Mouse (Mus musculus): ENCODE results near the gene Adamtsl1. TPM values are rescaled to one million over a fixed set of nuclear protein-coding genes. Genes with fewer than 3 reads are reported as not detected.
A peak's percentile ranks its signal among the peaks of the same experiment; 100 is the strongest.

Adamtsl1 gene
- polyA plus RNA-seq, 1 experiment from 2014 or later, result 4.9 TPM

GRCm38 (mm10) chr4:86314442-86314841 is 800.5 kb downstream of the Adamtsl1 start:
- H3K4me1 ChIP-seq (ENCODE audit: control insufficient read depth, insufficient read depth, low read length), result no peaks in the 10 kb centered on the region
- DNase-seq (ENCODE audit: low spot score, missing footprints), result no peak
- H3K4me3 ChIP-seq (ENCODE audit: low read depth, low read length), result no peak overlapping the region
- WGBS, result 88% methylated on average over 3 of the region's 3 CpGs
- no peak overlapping the region for H3K27ac ChIP-seq (ENCODE audit: low read depth, low read length)
- H3K9ac ChIP-seq (ENCODE audit: low read length), result no peak overlapping the region
- no peaks in the 10 kb centered on the region for H3K27me3 ChIP-seq (ENCODE audit: control insufficient read depth, insufficient read depth, low read length)
- ATAC-seq (ENCODE audit: low FRiP score), result no peak
- H3K36me3 ChIP-seq (ENCODE audit: control insufficient read depth, insufficient read depth, low read length), result no peaks in the 10 kb centered on the region
- no peak overlapping the region for H3K4me2 ChIP-seq
- H3K9me3 ChIP-seq (ENCODE audit: control insufficient read depth, low read length), result no peaks in the 10 kb centered on the region

GRCm38 (mm10) chr4:86315122-86315521 is 801.1 kb downstream of the Adamtsl1 start:
- no peak overlapping the region for H3K9ac ChIP-seq (ENCODE audit: low read length)
- H3K4me2 ChIP-seq, result no peak overlapping the region
- H3K4me3 ChIP-seq (ENCODE audit: low read depth, low read length), result no peak overlapping the region
- DNase-seq (ENCODE audit: low spot score, missing footprints) (no peak), ATAC-seq (ENCODE audit: low FRiP score) (no peak)
- H3K9me3 ChIP-seq (ENCODE audit: control insufficient read depth, low read length), result no peaks in the 10 kb centered on the region
- H3K27me3 ChIP-seq (ENCODE audit: control insufficient read depth, insufficient read depth, low read length), result no peaks in the 10 kb centered on the region
- no peaks in the 10 kb centered on the region for H3K4me1 ChIP-seq (ENCODE audit: control insufficient read depth, insufficient read depth, low read length)
- 93% methylated on average over 4 of the region's 4 CpGs for WGBS
- no peaks in the 10 kb centered on the region for H3K36me3 ChIP-seq (ENCODE audit: control insufficient read depth, insufficient read depth, low read length)
- no peak overlapping the region for H3K27ac ChIP-seq (ENCODE audit: low read depth, low read length)

GRCm38 (mm10) chr4:86317916-86318542 is 804.1 kb downstream of the Adamtsl1 start:
- H3K9me3 ChIP-seq (ENCODE audit: control insufficient read depth, low read length), result no peaks in the 10 kb centered on the region
- H3K9ac ChIP-seq (ENCODE audit: low read length), result no peak overlapping the region
- no peaks in the 10 kb centered on the region for H3K27me3 ChIP-seq (ENCODE audit: control insufficient read depth, insufficient read depth, low read length)
- no peak overlapping the region for H3K4me2 ChIP-seq
- no peak for DNase-seq (ENCODE audit: low spot score, missing footprints)
- ATAC-seq (ENCODE audit: low FRiP score), result no peak
- WGBS, result 74% methylated on average over 3 of the region's 3 CpGs
- no peak overlapping the region for H3K27ac ChIP-seq (ENCODE audit: low read depth, low read length)
- H3K4me1 ChIP-seq (ENCODE audit: control insufficient read depth, insufficient read depth, low read length), result no peaks in the 10 kb centered on the region
- H3K4me3 ChIP-seq (ENCODE audit: low read depth, low read length), result no peak overlapping the region
- no peaks in the 10 kb centered on the region for H3K36me3 ChIP-seq (ENCODE audit: control insufficient read depth, insufficient read depth, low read length)

- Histone ChIP-seq H3K4me2 (no peak overlapping the region), H3K9me3 (ENCODE audit: control insufficient read depth, low read length) (no peaks in the 10 kb centered on the region), H3K9ac (ENCODE audit: low read length) (no peak overlapping the region), H3K36me3 (ENCODE audit: control insufficient read depth, insufficient read depth, low read length) (no peaks in the 10 kb centered on the region), H3K4me1 (ENCODE audit: control insufficient read depth, insufficient read depth, low read length) (no peaks in the 10 kb centered on the region; the same call in 1 of the 2 replicates), H3K27ac (ENCODE audit: low read depth, low read length) (no peak overlapping the region), H3K4me3 (ENCODE audit: low read depth, low read length) (no peak overlapping the region), H3K27me3 (ENCODE audit: control insufficient read depth, insufficient read depth, low read length) (no peaks in the 10 kb centered on the region)
- no peak for DNase-seq (ENCODE audit: low spot score, missing footprints)
- 64% methylated on average over 2 of the region's 2 CpGs for WGBS
- ATAC-seq (ENCODE audit: low FRiP score), result peak; percentile 19; the same call in 1 of the 2 replicates
Measured at GRCm38 (mm10) chr4:86325411-86325810, 811.4 kb downstream of the Adamtsl1 start.

GRCm38 (mm10) chr4:86326003-86326402 is 812.0 kb downstream of the Adamtsl1 start:
- Histone ChIP-seq H3K9ac (ENCODE audit: low read length) (no peak overlapping the region), H3K4me2 (no peak overlapping the region), H3K9me3 (ENCODE audit: control insufficient read depth, low read length) (no peaks in the 10 kb centered on the region), H3K4me1 (ENCODE audit: control insufficient read depth, insufficient read depth, low read length) (no peaks in the 10 kb centered on the region; the same call in 1 of the 2 replicates), H3K27ac (ENCODE audit: low read depth, low read length) (no peak overlapping the region), H3K27me3 (ENCODE audit: control insufficient read depth, insufficient read depth, low read length) (no peaks in the 10 kb centered on the region), H3K36me3 (ENCODE audit: control insufficient read depth, insufficient read depth, low read length) (no peaks in the 10 kb centered on the region), H3K4me3 (ENCODE audit: low read depth, low read length) (no peak overlapping the region)
- DNase-seq (ENCODE audit: low spot score, missing footprints), result no peak
- no peak for ATAC-seq (ENCODE audit: low FRiP score)
- WGBS, result 83% methylated on average over 5 of the region's 5 CpGs

- no peak for DNase-seq (ENCODE audit: low spot score, missing footprints)
- whole genome bisulfite sequencing, result 77% methylated on average over 8 of the region's 8 CpGs
- no peak for ATAC-seq (ENCODE audit: low FRiP score)
- no peaks in the 10 kb centered on the region; the same call in 1 of the 2 replicates for H3K4me1 ChIP-seq (ENCODE audit: control insufficient read depth, insufficient read depth, low read length)
- H3K27me3 ChIP-seq (ENCODE audit: control insufficient read depth, insufficient read depth, low read length), result no peaks in the 10 kb centered on the region
- no peaks in the 10 kb centered on the region for H3K36me3 ChIP-seq (ENCODE audit: control insufficient read depth, insufficient read depth, low read length)
- no peak overlapping the region for H3K9ac ChIP-seq (ENCODE audit: low read length)
- H3K9me3 ChIP-seq (ENCODE audit: control insufficient read depth, low read length), result no peaks in the 10 kb centered on the region
- no peak overlapping the region for H3K27ac ChIP-seq (ENCODE audit: low read depth, low read length)
- H3K4me2 ChIP-seq, result no peak overlapping the region
- H3K4me3 ChIP-seq (ENCODE audit: low read depth, low read length), result no peak overlapping the region
Measured at GRCm38 (mm10) chr4:86326638-86327037, 812.7 kb downstream of the Adamtsl1 start.

- H3K27me3 ChIP-seq (ENCODE audit: control insufficient read depth, insufficient read depth, low read length), result no peaks in the 10 kb centered on the region
- H3K36me3 ChIP-seq (ENCODE audit: control insufficient read depth, insufficient read depth, low read length), result no peaks in the 10 kb centered on the region
- no peaks in the 10 kb centered on the region for H3K9me3 ChIP-seq (ENCODE audit: control insufficient read depth, low read length)
- H3K9ac ChIP-seq (ENCODE audit: low read length), result no peak overlapping the region
- no peak overlapping the region for H3K4me2 ChIP-seq
- H3K27ac ChIP-seq (ENCODE audit: low read depth, low read length), result no peak overlapping the region
- H3K4me1 ChIP-seq (ENCODE audit: control insufficient read depth, insufficient read depth, low read length), result no peaks in the 10 kb centered on the region; the same call in 1 of the 2 replicates
- 92% methylated on average over 1 of the region's 1 CpGs for WGBS
- ATAC-seq (ENCODE audit: low FRiP score) (no peak), DNase-seq (ENCODE audit: low spot score, missing footprints) (no peak)
- H3K4me3 ChIP-seq (ENCODE audit: low read depth, low read length), result no peak overlapping the region
Measured at GRCm38 (mm10) chr4:86329481-86329880, 815.5 kb downstream of the Adamtsl1 start.

GRCm38 (mm10) chr4:86335861-86336415 is 822.0 kb downstream of the Adamtsl1 start:
- WGBS, result 58% methylated on average over 10 of the region's 10 CpGs
- DNase-seq (ENCODE audit: low spot score, missing footprints), result peak; percentile 41

GRCm38 (mm10) chr4:86337216-86337765 is 823.3 kb downstream of the Adamtsl1 start:
- no peak overlapping the region for H3K4me2 ChIP-seq
- H3K4me1 ChIP-seq (ENCODE audit: control insufficient read depth, insufficient read depth, low read length), result no peaks in the 10 kb centered on the region
- WGBS, result 87% methylated on average over 6 of the region's 6 CpGs
- no peak overlapping the region for H3K9ac ChIP-seq (ENCODE audit: low read length)
- H3K36me3 ChIP-seq (ENCODE audit: control insufficient read depth, insufficient read depth, low read length), result no peaks in the 10 kb centered on the region
- H3K27ac ChIP-seq (ENCODE audit: low read depth, low read length), result no peak overlapping the region
- peak; percentile 70 for DNase-seq (ENCODE audit: low spot score, missing footprints)
- no peaks in the 10 kb centered on the region for H3K9me3 ChIP-seq (ENCODE audit: control insufficient read depth, low read length)
- no peak overlapping the region for H3K4me3 ChIP-seq (ENCODE audit: low read depth, low read length)
- no peaks in the 10 kb centered on the region for H3K27me3 ChIP-seq (ENCODE audit: control insufficient read depth, insufficient read depth, low read length)
- no peak for ATAC-seq (ENCODE audit: low FRiP score)

More at GRCm38 (mm10) chr4:86335861-86336415, 822.0 kb downstream of the Adamtsl1 start:
- no peaks in the 10 kb centered on the region for H3K27me3 ChIP-seq (ENCODE audit: control insufficient read depth, insufficient read depth, low read length)
- no peak overlapping the region for H3K9ac ChIP-seq (ENCODE audit: low read length)
- no peak for ATAC-seq (ENCODE audit: low FRiP score)
- H3K9me3 ChIP-seq (ENCODE audit: control insufficient read depth, low read length), result no peaks in the 10 kb centered on the region
- H3K27ac ChIP-seq (ENCODE audit: low read depth, low read length), result no peak overlapping the region
- H3K4me2 ChIP-seq, result no peak overlapping the region
- H3K4me1 ChIP-seq (ENCODE audit: control insufficient read depth, insufficient read depth, low read length), result no peaks in the 10 kb centered on the region
- no peak overlapping the region for H3K4me3 ChIP-seq (ENCODE audit: low read depth, low read length)
- H3K36me3 ChIP-seq (ENCODE audit: control insufficient read depth, insufficient read depth, low read length), result no peaks in the 10 kb centered on the region
